Mouse (Mus musculus): ENCODE results near the gene Zfp704. TPM values are rescaled to one million over a fixed set of nuclear protein-coding genes. Genes with fewer than 3 reads are reported as not detected.
"Not testable (repeated sequence)": the region's sequence is repeated elsewhere in the genome, so short reads cannot be mapped to it uniquely, and the experiment has no call there.

The Zfp704 gene
- total RNA-seq, 2 experiments from 2014 or later: 45.5 to 50.8 TPM

DNA sequence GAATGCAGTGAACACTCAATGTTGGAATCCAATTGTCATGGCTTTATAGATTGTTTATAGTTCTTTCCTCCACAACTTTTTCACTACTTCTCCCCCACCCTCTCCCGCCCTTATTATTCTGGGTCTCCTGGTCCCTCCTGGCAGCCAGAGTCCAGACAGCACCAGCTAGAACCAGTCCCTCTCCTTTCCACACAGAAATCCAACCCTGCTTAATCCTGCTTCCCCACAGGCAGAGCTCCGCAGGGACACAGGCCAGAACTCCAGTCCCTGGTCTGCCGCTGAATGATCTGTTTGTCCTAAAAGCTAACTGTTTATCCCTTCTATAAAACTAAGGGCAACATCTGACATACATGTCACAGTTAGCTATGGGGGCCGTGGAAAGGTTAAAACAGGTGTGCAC is 6.0 kb downstream of the Zfp704 start:
- intact Hi-C loops (cut with DNase I): no loop called here

DNA sequence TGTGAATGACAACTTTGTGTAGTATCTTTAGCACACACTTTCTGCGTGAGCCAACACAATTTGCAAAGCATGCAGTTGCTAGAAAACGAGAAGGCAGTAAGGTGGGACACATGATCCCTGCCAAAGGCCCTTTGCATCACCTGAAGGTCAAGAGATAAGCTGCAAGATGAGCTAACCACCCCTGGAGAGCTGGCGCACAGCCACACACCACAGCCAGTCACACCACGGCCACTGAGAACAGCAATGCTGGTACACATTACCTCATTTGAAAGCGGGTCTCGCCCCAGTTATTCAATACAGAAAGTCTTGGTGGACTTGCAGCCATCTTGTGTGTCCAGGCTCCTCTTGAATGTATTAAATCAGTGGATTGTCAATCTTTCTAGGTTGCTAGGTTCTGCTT is 9.3 kb downstream of the Zfp704 start:
- DNase-seq (ENCODE audit: extremely low spot score in 1 of 2, low spot score in 2 of 2): no peak
- intact Hi-C loops (cut with DNase I): no loop called here

More for the DNA sequence above, 6.0 kb downstream of the Zfp704 start:
- DNase-seq (ENCODE audit: extremely low spot score in 1 of 2, low spot score in 2 of 2): no peak

DNA sequence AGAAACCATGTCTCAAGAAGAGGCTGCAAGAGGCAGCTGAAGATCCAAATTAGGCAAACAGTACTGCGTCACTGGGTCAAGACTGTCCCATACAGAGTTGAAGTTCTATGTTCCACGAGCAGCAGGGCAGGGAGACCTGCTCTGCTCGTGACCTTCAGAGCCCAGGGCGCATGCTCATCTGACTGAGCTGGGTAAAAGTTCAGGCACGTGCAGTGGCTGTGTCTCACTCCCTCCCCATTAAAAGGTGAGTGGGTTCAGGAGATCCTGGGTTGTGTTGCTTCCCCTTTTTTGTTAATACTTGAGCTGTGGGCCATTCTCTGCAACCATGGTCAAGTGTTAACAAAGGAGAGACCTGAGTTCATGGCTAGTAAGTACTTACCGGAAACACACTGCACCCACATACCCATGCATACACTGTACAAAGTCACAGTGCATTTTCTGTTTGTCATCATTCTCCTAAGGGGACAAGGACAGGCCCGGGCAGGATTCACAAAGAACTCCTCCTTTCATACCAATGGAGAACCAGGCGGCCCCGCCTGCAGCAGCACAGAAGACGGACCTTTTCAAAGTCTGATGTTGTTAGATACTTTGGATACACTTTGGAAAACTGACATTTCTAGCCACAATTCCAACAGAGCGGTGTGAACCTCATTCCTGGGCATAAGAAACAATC is 10.0 kb downstream of the Zfp704 start:
- DNase-seq (ENCODE audit: extremely low spot score in 1 of 2, low spot score in 2 of 2): no peak
- intact Hi-C loops (cut with DNase I): loop anchor here (10.0 kb wide), 1 partner anchor 195 kb away; no protein-coding TSS in a partner anchor

DNA sequence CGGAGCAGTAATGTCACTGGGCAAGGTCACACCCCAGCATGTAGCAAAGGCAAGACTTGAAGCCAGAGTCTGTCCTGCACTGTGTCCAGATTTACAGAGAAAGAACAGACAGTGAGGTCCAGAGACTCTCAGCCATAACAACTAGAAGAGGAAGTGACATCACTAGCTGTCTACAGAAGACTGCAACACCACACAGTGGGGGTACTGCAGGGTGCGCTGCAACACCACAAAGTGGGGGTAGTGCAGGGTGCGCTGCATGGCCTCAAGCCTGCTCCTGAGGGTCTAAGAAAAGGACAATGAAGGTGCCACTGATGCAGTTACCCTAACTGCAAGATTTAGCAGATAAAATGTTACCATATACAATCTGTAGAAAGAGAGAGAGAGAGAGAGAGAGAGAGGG is 11.8 kb downstream of the Zfp704 start:
- DNase-seq (ENCODE audit: extremely low spot score in 1 of 2, low spot score in 2 of 2): no peak
- intact Hi-C loops (cut with DNase I): loop anchor here (10.0 kb wide), 1 partner anchor 193 kb away; no protein-coding TSS in a partner anchor

DNA sequence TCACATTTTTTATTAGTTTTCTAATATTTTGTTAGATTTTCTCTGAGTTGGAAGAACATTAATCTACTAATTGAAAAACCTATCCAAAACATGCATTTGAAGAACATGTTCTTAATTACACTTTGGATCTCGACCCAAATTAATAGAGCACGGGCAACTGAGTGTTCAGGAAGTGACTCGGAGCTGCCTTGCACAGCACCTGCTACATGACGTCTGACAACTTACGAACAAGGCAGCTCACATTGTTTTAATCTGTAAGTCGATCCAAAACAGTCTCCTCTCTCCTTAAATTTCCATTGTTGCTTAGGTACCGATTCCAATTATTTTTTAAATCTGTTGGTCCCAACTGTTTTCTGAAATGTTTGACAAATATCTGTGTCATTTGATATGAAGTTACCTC is 15.4 kb downstream of the Zfp704 start:
- DNase-seq (ENCODE audit: extremely low spot score in 1 of 2, low spot score in 2 of 2): no peak
- intact Hi-C loops (cut with DNase I): loop anchor here (10.0 kb wide), 1 partner anchor 190 kb away; no protein-coding TSS in a partner anchor

DNA sequence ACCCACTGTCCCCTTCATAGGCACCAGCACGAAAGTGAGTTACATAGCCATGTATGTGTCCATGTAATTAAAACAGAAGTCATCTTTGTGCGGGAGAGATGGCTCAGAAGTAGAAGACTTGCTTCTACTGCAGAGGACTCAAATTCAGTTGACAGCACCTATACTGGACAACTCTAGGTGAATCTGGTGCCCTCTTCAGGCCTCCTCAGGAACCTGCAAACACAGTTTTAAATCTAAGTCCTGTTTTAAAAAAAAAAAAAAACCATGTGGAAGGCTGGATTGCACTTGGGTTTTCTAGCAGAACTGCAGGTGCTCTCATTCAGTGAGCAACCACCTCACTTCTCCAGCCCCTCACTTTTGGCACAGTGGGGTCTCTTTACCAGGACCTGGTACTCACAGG is 16.1 kb downstream of the Zfp704 start:
- no peak for DNase-seq (ENCODE audit: extremely low spot score in 1 of 2, low spot score in 2 of 2)
- intact Hi-C loops (cut with DNase I): loop anchor here (10.0 kb wide), 1 partner anchor 189 kb away; no protein-coding TSS in a partner anchor

DNA sequence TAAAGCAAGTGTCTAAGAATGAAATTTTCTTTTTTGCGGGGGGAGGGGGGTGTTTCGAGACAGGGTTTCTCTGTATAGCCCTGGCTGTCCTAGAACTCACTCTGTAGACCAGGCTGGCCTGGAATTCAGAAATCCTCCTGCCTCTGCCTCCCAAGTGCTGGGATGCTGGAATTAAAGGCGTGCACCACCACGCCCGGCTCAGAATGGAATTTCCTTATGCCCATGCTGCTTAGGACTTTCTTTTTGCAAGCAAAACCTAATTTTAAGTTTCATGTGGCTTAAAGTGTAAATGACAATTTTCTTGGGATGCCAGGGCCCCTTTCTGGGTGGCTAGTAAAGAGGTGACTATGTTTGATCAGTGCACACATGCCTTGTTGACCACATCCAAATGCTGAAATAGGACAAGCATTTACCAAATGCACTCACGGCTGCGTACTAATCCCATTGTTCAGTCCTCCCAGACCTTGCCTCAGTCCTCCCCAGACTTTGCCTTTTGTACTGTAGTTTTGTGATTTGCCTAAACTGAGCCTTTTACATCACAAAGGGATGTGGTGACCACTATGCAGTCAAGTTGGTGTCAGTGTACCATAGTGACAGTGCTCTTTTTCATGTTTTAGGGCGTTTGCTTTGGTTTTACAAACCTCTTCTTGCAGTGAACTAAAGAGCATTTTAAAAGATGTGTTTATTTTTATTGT is 18.3 kb downstream of the Zfp704 start:
- intact Hi-C loops (cut with DNase I): loop anchor here (10.0 kb wide), 1 partner anchor 187 kb away; no protein-coding TSS in a partner anchor
- no peak for DNase-seq (ENCODE audit: extremely low spot score in 1 of 2, low spot score in 2 of 2)

DNA sequence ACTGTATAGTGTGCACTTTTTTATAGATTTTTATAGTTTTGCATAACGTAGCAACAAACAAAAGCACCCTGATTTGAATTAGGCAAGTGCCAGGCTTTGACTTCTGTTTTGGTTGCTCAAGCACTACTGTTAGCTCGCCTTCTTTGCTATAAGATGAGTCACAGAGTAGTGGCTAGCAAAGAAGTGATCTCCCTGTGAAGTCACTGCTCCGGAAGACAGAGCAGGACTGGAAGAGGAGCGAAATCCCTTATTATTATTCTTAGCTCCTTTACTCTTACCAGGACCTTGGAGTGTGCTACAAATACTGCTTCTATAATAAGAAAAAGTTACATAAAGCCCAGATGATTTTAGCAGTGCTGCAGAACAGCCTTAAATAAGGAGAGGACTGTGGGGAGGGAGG is 21.2 kb downstream of the Zfp704 start:
- intact Hi-C loops (cut with DNase I): no loop called here
- DNase-seq (ENCODE audit: extremely low spot score in 1 of 2, low spot score in 2 of 2): no peak

DNA sequence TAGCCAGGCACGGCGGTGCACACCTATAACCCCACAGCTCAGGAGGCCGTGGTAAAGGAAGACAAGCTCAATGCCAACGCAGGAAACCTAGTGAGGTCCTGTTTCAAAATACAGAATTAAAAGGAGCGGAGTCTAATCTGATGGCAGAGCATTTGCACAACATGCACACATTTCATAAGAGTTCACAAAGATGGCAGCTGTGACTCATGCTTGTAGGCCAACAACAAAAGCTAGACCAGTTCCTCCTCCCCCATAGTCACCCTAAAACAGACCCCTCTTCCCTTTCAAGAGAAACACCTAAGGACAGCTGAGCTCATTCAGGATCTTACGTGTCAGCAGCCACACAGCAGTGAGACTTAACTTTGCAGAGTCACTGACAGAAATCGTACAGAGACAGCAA is 22.6 kb downstream of the Zfp704 start:
- intact Hi-C loops (cut with DNase I): no loop called here
- DNase-seq (ENCODE audit: extremely low spot score in 1 of 2, low spot score in 2 of 2): no peak

DNA sequence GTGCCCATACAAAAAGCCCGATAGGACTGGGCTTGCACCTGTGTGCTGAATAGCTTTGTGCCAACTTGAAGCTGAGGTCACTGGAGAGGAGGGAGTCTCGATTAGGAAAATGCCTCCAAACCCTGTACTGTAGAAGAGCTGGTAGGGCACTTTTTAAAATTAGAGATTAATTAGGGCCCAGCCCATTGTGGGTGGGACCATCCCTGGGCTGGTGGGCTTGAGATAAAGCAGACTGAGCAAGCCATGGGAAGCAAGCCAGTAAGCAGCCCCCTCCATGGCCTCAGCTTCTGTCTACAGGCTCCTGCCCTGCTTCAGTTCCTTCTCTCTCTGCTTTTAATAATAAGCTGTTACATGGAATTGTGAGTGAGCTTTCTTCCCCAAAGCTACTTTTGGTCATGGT is 26.4 kb downstream of the Zfp704 start:
- intact Hi-C loops (cut with DNase I): no loop called here
- no peak for DNase-seq (ENCODE audit: extremely low spot score in 1 of 2, low spot score in 2 of 2)

DNA sequence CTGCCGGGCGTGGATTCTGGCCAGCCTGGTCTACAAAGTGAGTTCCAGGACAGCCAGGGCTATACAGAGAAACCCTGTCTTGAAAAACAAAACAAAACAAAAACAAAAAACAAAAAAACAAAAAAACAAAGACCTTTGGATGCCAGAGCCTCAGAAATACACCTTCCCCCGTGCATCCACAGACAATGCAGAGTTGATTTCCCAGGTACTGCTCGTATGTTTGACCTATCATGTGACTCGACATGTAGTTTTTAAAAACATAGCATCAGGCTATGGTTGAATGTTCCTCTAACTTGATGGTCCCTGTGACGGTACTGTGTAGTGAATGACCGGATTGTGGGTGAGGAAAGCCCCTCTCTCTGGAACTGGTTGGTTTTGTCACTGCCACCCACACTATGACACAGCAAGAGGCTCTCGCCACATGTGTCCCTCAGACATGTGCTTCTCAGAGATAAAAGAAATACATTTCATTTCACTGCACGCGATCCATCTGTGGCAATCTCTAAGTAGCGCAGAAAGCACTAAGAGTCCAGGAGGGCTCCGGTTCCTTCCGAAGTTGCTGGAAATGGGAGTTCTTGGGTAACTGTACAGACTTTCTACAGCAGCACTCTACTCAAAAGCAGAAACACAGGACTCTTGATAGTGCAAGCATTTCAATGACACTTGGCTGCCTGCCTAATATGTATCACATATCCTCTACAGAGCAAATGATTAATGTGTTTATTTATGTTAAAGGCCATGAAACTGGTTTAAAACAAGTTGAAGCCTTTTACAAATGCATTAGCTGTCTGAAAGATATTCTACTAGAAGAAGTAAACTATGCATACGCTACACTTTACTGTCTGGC is 28.7 kb downstream of the Zfp704 start:
- no peak for DNase-seq (ENCODE audit: extremely low spot score in 1 of 2, low spot score in 2 of 2)
- intact Hi-C loops (cut with DNase I): no loop called here

DNA sequence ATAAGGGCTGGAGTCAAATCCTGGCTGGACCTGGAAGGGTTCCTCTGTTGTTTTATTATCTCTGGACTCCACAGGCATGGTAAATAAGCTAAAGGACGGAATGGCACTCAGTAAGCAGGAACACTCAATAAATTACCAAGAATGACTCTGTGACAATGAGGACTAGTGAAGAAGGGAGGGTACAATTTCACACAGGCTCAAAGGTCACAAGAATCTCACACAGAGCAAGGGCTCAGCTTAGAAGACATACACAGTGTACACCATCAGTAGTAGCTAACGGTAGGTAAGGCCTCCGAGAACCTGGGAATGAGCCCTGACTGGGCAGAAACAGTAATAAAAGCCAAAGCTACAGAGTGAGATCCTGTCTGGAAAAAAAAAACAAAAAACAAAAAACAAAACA is 29.8 kb downstream of the Zfp704 start:
- DNase-seq (ENCODE audit: extremely low spot score in 1 of 2, low spot score in 2 of 2): no peak
- intact Hi-C loops (cut with DNase I): no loop called here

DNA sequence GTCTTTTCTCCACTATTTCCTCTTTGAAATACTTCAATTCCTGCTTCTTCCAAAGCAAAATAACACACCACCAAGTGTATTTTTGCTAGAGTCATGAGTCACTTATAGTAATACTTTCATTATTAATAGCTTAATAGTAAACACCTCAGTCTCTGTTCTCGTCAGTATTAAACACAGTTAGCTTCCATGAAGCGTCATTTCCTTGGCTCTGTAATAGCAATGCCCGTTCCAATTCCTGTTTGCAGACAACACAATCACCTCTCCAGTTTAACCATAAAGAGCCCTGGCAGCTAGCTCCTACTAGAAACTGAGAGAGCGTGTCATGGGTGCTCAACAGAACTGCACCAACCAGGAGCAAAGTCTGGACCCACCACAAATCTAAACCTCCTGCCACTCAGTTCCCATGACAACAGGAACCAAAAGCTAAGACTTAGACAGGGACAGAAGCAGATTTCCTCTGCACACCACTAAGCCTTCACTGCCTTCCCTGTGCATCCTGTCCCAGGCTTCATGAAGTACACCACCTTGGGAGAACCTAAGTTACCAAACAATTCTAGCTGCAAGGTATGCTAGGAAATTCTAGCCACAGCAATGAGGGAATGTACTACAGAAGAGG is 30.7 kb downstream of the Zfp704 start:
- DNase-seq (ENCODE audit: extremely low spot score in 1 of 2, low spot score in 2 of 2): no peak
- intact Hi-C loops (cut with DNase I): no loop called here

DNA sequence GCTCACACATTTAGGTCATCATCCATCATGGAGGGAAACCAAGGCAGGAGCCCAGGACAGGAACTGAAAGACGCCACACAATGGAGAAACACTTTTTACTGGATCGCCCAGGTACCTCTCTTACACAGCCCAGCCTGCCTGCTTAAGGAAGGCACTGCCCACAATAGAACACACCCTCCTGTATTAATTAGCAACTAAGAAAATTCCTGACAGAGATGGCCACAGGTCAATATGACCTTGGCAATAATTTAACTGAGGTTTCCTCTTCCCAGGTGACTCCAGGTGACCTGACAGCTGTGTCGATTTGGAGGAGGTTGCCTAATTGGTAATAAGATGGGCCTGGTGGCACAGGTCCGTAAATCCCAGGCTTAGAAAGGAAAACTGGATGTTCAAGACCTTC is 33.0 kb downstream of the Zfp704 start:
- intact Hi-C loops (cut with DNase I): no loop called here

DNA sequence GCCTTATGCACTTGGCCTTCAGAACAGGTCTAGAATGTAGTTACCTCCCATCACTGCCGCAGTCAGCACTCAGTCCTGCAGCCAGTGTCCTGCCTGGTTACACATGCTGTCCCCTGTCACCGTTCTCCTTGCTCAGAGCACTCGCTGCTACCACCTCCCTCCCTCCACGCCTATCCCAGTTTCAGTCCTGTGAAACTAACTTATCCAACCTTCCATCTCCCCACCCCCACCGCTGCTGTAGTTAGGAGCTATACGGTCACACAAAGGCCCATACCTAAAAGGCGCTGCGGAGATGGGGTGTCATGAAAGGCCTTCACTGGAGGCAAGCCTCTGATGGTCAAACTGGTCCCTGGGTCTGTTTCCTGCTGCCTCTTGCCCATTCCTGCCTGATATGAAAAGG is 35.6 kb downstream of the Zfp704 start:
- intact Hi-C loops (cut with DNase I): no loop called here
- no peak for DNase-seq (ENCODE audit: extremely low spot score in 1 of 2, low spot score in 2 of 2)

More for the DNA sequence above, 33.0 kb downstream of the Zfp704 start:
- DNase-seq (ENCODE audit: extremely low spot score in 1 of 2, low spot score in 2 of 2): no peak

DNA sequence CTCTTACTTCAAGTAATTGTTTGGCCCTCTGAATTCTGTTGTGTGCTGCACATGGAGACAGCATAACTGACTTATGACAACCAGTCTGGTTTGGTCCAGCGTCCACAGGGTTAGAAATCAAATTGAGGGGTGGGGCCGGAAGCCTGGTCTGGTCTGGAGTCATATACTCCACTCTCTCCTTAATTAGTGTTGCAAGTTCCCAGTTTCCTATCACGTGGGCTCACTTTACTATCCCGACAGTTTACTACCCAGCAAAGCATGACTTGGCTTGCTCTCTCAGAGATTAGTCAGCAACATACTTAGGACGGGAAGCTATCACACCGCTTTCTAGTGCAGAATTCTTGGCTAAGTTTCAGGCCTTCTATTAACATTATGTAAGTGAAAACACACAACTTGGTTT is 36.3 kb downstream of the Zfp704 start:
- intact Hi-C loops (cut with DNase I): no loop called here
- DNase-seq (ENCODE audit: extremely low spot score in 1 of 2, low spot score in 2 of 2): no peak

DNA sequence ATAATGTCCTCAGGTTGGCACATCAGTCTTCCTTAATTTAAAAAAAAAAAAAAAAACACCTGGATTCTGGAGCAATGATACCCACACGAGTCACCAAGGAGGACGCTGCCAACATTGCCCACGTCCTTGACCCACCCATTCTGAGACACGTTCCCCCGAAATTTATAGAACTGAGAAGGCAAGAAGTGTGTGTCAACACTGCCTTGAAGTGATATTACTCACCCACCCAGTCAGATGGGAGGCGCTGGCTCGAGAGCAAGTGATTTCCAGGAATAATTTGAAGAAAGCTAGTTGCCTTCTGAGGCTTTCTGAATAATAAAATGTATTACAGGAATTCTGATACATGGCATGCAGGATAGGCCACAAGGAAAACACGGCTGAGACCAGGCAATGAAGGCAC is 37.6 kb downstream of the Zfp704 start:
- DNase-seq (ENCODE audit: extremely low spot score in 1 of 2, low spot score in 2 of 2): no peak
- intact Hi-C loops (cut with DNase I): no loop called here

DNA sequence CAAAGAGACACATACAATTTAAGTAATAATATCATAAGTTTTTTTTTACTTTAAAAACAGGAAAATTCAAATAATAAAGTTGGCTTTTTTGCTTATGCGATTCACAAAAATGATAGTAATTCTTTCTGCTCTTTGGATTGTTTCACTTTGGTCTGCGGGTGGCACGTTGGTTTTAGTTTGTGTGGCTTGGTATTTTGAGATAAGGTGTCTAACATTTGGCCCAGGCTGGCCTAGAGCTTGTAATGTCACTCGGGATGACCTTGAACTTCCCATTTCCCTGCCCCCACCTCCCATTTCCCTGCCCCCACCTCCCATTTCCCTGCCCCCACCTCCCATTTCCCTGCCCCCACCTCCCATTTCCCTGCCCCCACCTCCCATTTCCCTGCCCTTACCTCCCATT is 39.1 kb downstream of the Zfp704 start:
- intact Hi-C loops (cut with DNase I): no loop called here
- DNase-seq (ENCODE audit: extremely low spot score in 1 of 2, low spot score in 2 of 2): no peak

DNA sequence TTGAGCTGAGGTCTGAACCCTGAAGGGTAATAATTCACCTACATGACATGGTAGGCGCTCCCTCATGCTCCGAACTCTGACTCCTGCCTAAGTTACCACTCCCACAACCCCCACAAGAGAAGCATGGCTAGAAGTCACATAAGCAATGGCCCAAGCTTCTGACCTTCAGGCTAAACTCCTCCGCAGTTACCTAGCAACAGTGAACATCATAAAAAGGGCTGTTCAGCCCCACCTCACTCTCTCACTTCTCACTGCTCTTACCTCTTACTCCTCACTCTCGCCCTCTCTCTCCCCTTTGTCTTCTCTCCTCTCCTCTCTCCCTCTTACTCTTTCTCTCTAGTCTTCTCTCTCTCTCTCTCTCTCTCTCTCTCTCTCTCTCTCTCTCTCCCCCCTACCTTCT is 40.2 kb downstream of the Zfp704 start:
- intact Hi-C loops (cut with DNase I); DNase-seq (ENCODE audit: extremely low spot score in 1 of 2, low spot score in 2 of 2): not testable (repeated sequence)

Data from left cerebral cortex, postnatal 10 days (tissue).